Mouse (Mus musculus) CD4-positive naive resting alpha-beta T cell, adult 57 days (primary cell): Measurements from ENCODE around the gene Hira. TPM values are rescaled to one million over a fixed set of nuclear protein-coding genes. Genes with fewer than 3 reads are reported as not detected.

Experiments used
- total RNA-seq: library from RNA; stranded (reverse); gene quantifications from one replicate; pipeline ENCODE4 v1.2.4, GENCODE M21; 2023

The Hira gene
- total RNA-seq: 81.7 TPM

DNA sequence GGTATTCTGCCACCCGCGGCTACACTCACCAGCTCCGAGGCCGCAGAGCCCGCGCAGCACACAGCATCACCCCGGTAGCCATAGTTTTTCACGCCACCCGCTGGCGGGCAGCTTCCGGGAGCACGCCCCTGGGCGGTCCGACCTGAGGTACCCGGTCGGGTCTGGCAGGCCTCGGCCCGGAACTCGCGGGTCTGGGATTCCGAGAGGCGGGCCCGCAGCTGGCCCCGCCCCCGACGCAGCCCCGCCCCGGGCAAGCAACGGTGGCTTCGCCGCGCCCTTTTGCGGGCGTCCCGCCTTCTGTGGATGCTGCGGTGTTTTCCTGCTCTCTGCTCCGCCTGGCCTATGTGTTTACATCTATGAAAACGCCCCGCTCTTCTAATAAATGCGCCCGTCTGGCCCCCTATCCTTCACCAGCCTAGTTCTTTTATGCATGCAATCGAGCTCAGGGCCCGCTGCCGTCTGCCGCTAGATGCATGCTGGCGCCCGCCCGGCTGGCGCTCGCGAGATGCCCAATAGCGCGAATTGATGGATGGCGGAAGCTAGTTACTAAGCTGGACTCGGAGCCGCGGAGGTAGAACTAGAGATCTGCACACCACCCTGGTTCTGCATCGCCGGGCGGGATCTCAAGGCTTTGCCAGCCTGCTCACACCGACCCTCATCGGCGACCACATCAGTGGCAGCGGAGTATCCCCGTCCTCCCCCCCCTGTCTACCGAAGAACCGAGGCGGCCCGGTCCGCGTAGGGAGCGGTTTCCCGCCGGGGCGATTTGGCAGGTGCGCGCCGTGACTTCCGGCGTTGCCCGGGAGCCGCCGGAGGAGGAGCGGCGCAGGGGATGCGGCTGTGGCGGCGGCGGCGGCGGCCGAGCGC, at the start of gene Hira, which contains the start of gene Mrpl40:
Gene Hira (plus strand): TSS at position 596 of the 867 bp plus-strand sequence.
Gene Mrpl40 (minus strand): TSS at position 421 of the 867 bp plus-strand sequence.

DNA sequence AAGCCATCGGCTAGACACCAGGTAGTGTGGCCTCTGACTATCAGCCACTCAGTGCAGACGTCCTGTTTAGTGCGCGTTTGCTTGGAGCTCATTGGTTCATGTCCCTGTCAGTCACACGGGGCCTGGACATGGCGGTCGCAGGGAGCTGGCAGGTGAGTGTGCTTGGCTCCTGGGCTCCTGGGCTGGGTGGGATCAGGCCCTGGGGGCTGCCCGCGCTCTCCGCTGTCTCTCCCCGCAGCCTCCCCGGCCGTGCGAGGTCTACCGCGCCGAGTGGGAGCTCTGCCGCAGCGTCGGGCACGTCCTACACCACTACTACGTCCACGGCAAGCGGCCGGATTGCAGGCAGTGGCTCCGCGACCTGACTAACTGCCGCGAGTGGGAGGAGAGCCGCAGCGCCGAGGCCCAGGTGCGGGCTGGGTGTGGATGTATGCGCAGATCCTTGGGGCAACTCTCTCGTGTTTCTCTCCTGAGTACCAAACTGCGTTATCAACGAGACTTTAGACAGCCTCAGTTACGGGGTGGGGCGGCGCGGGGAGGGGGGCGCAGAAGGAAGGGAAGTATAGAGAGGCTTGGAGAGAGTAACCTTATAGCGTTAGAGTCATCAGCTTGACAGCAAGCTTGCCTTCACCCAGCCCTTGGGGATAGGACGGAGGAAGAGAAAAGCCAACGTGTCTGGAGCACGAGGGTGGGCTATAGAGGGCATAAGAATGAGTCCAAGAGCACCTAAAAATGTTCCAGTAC, 40.2 kb upstream of the Hira start, which contains the start of the genes 2510002D24Rik and Gm28539:
Gene 2510002D24Rik (plus strand): TSS at position 111 of the 741 bp plus-strand sequence.
Gene Gm28539 (plus strand): TSS at position 117 of the 741 bp plus-strand sequence.

Other genes starting within 250 kb of the Hira start
- gene Sept5, start 247.1 kb upstream of the Hira start, total RNA-seq: not detected
- gene Cldn5, start 100.2 kb upstream of the Hira start, total RNA-seq: 0.41 TPM
- 112 TPM for gene Ufd1, start 65.3 kb upstream of the Hira start, total RNA-seq
- gene Cdc45, start 65.0 kb upstream of the Hira start, total RNA-seq: 5.3 TPM
- gene 2510002D24Rik, start 40.5 kb upstream of the Hira start, total RNA-seq: 58.7 TPM
- 4.7 TPM for gene Gm28539, start 40.5 kb upstream of the Hira start, total RNA-seq
- gene Mrpl40, start 175 bp upstream of the Hira start, total RNA-seq: 46.6 TPM